Mouse (Mus musculus): ENCODE measurements around the gene Shq1. TPM values are rescaled to one million over a fixed set of nuclear protein-coding genes. Genes with fewer than 3 reads are reported as not detected.

Gene Shq1
- 16.0 and 16.6 TPM in 2 replicates for polyA plus RNA-seq (2014; fragmentation: Nextera tagmentation; extraction: Ambion mirVana)

- peak within 1 kb of the TSS; percentile 88 for H3K4me3 ChIP-seq (ENCODE audit: low read depth, low read length)
- peak within 1 kb of the TSS; percentile 89 for H3K4me2 ChIP-seq (replicated peaks; ENCODE audit: low read depth, low read length)
- peaks cover 3% of the 10 kb centered on the region; the same call in 1 of the 2 replicates for H3K4me1 ChIP-seq (ENCODE audit: control insufficient read depth, insufficient read depth, low read length)
- WGBS = under 1% methylated on average over 49 of the region's 49 CpGs
- peak; percentile 90 for ATAC-seq (ENCODE audit: insufficient number of reproducible peaks, insufficient read depth, low FRiP score, low read depth)
- no peaks in the 10 kb centered on the region for H3K27me3 ChIP-seq (ENCODE audit: control insufficient read depth, insufficient read depth, low read length)
- peak within 1 kb of the TSS; percentile 72 for H3K9ac ChIP-seq (replicated peaks; ENCODE audit: low read depth, low read length)
- no peaks in the 10 kb centered on the region for H3K9me3 ChIP-seq (ENCODE audit: control insufficient read depth, low read depth, low read length)
- no peaks in the 10 kb centered on the region for H3K36me3 ChIP-seq (ENCODE audit: control insufficient read depth, insufficient read depth, low read length)
- no peak within 1 kb of the TSS for H3K27ac ChIP-seq (ENCODE audit: low read length)
Measured at GRCm38 (mm10) chr6:100670880-100671344, at the start of gene Shq1. Shq1 (minus strand) TSS chr6:100671157.

DNA sequence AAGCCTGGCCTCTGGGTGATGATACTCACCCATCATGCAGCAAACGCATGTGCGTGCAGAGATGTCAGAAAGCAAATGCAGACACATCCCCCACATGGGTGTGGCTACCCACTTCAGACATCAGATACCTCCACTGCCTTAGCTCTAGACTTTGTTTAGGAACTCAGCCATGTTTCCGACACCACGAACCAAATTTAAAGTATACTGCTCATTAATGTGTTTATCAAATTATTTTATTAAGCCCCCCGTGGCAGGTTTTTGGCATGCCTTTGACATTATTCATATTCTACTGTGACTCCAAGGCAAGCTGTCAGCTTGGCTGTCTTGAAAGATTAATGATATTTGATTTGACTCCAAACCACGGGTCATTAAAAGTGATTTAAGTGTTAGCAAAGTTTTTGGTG lies 49.1 kb upstream of the Shq1 start:
- Histone ChIP-seq H3K4me3 (ENCODE audit: low read depth, low read length) (no peak overlapping the region), H3K4me2 (replicated peaks; ENCODE audit: low read depth, low read length) (no peak overlapping the region), H3K9ac (replicated peaks; ENCODE audit: low read depth, low read length) (no peak overlapping the region), H3K36me3 (ENCODE audit: control insufficient read depth, insufficient read depth, low read length) (no peaks in the 10 kb centered on the region), H3K27me3 (ENCODE audit: control insufficient read depth, insufficient read depth, low read length) (no peaks in the 10 kb centered on the region), H3K27ac (ENCODE audit: low read length) (no peak overlapping the region), H3K4me1 (ENCODE audit: control insufficient read depth, insufficient read depth, low read length) (no peaks in the 10 kb centered on the region), H3K9me3 (ENCODE audit: control insufficient read depth, low read depth, low read length) (no peaks in the 10 kb centered on the region)
- no peak for ATAC-seq (ENCODE audit: insufficient number of reproducible peaks, insufficient read depth, low FRiP score, low read depth)
- 43% methylated on average over 6 of the region's 6 CpGs for WGBS

DNA sequence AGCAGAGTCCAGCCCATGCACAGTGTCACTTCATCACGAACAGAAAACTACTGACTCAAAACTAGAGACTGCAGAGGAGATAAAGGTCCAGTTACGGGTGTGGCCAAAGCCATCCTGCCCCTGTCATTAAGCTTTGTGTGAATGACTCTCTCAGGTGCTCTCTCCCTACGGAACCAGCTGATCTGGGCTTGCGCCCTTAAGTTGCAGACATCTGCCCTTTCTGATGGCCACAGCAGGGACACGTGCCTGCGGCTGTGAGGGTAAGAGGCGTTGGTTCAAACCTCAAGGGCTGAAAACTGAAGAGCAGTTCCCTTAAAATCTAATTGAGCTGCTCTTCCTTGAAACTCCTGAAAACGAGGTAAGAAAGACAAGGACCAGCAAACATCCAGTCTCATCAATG lies 45.9 kb upstream of the Shq1 start:
- Histone ChIP-seq H3K4me3 (ENCODE audit: low read depth, low read length) (no peak overlapping the region), H3K9me3 (ENCODE audit: control insufficient read depth, low read depth, low read length) (no peaks in the 10 kb centered on the region), H3K36me3 (ENCODE audit: control insufficient read depth, insufficient read depth, low read length) (no peaks in the 10 kb centered on the region), H3K4me1 (ENCODE audit: control insufficient read depth, insufficient read depth, low read length) (no peaks in the 10 kb centered on the region), H3K9ac (replicated peaks; ENCODE audit: low read depth, low read length) (no peak overlapping the region), H3K27ac (ENCODE audit: low read length) (no peak overlapping the region), H3K4me2 (replicated peaks; ENCODE audit: low read depth, low read length) (no peak overlapping the region), H3K27me3 (ENCODE audit: control insufficient read depth, insufficient read depth, low read length) (no peaks in the 10 kb centered on the region)
- WGBS = 74% methylated on average over 8 of the region's 8 CpGs
- no peak for ATAC-seq (ENCODE audit: insufficient number of reproducible peaks, insufficient read depth, low FRiP score, low read depth)

GRCm38 (mm10) chr6:100716152-100716551 lies 45.2 kb upstream of the Shq1 start:
- ATAC-seq (ENCODE audit: insufficient number of reproducible peaks, insufficient read depth, low FRiP score, low read depth) = no peak
- Histone ChIP-seq H3K27ac (ENCODE audit: low read length) (no peak overlapping the region), H3K9ac (replicated peaks; ENCODE audit: low read depth, low read length) (no peak overlapping the region), H3K27me3 (ENCODE audit: control insufficient read depth, insufficient read depth, low read length) (no peaks in the 10 kb centered on the region), H3K4me3 (ENCODE audit: low read depth, low read length) (no peak overlapping the region), H3K9me3 (ENCODE audit: control insufficient read depth, low read depth, low read length) (no peaks in the 10 kb centered on the region), H3K4me1 (ENCODE audit: control insufficient read depth, insufficient read depth, low read length) (no peaks in the 10 kb centered on the region), H3K4me2 (replicated peaks; ENCODE audit: low read depth, low read length) (no peak overlapping the region), H3K36me3 (ENCODE audit: control insufficient read depth, insufficient read depth, low read length) (no peaks in the 10 kb centered on the region)
- WGBS = 53% methylated on average over 7 of the region's 7 CpGs

- ATAC-seq (ENCODE audit: insufficient number of reproducible peaks, insufficient read depth, low FRiP score, low read depth) = no peak
- Histone ChIP-seq H3K4me3 (ENCODE audit: low read depth, low read length) (no peak overlapping the region), H3K4me2 (replicated peaks; ENCODE audit: low read depth, low read length) (no peak overlapping the region), H3K27ac (ENCODE audit: low read length) (no peak overlapping the region), H3K4me1 (ENCODE audit: control insufficient read depth, insufficient read depth, low read length) (no peaks in the 10 kb centered on the region), H3K9me3 (ENCODE audit: control insufficient read depth, low read depth, low read length) (no peaks in the 10 kb centered on the region), H3K27me3 (ENCODE audit: control insufficient read depth, insufficient read depth, low read length) (no peaks in the 10 kb centered on the region), H3K36me3 (ENCODE audit: control insufficient read depth, insufficient read depth, low read length) (no peaks in the 10 kb centered on the region), H3K9ac (replicated peaks; ENCODE audit: low read depth, low read length) (no peak overlapping the region)
- WGBS = 69% methylated on average over 8 of the region's 8 CpGs
Measured at GRCm38 (mm10) chr6:100715296-100715828, 44.4 kb upstream of the Shq1 start.

- no peaks in the 10 kb centered on the region for H3K4me1 ChIP-seq (ENCODE audit: control insufficient read depth, insufficient read depth, low read length)
- H3K9me3 ChIP-seq (ENCODE audit: control insufficient read depth, low read depth, low read length) = no peaks in the 10 kb centered on the region
- 62% methylated on average over 5 of the region's 5 CpGs for WGBS
- H3K9ac ChIP-seq (replicated peaks; ENCODE audit: low read depth, low read length) = no peak overlapping the region
- H3K4me2 ChIP-seq (replicated peaks; ENCODE audit: low read depth, low read length) = no peak overlapping the region
- no peak overlapping the region for H3K4me3 ChIP-seq (ENCODE audit: low read depth, low read length)
- H3K36me3 ChIP-seq (ENCODE audit: control insufficient read depth, insufficient read depth, low read length) = no peaks in the 10 kb centered on the region
- H3K27ac ChIP-seq (ENCODE audit: low read length) = no peak overlapping the region
- H3K27me3 ChIP-seq (ENCODE audit: control insufficient read depth, insufficient read depth, low read length) = no peaks in the 10 kb centered on the region
- no peak for ATAC-seq (ENCODE audit: insufficient number of reproducible peaks, insufficient read depth, low FRiP score, low read depth)
Measured at GRCm38 (mm10) chr6:100710866-100711265, 39.9 kb upstream of the Shq1 start.

- 40% methylated on average over 4 of the region's 4 CpGs for WGBS
- Histone ChIP-seq H3K9ac (replicated peaks; ENCODE audit: low read depth, low read length) (no peak overlapping the region), H3K27me3 (ENCODE audit: control insufficient read depth, insufficient read depth, low read length) (no peaks in the 10 kb centered on the region), H3K36me3 (ENCODE audit: control insufficient read depth, insufficient read depth, low read length) (no peaks in the 10 kb centered on the region), H3K4me1 (ENCODE audit: control insufficient read depth, insufficient read depth, low read length) (no peaks in the 10 kb centered on the region; the same call in 1 of the 2 replicates), H3K9me3 (ENCODE audit: control insufficient read depth, low read depth, low read length) (no peaks in the 10 kb centered on the region), H3K27ac (ENCODE audit: low read length) (no peak overlapping the region), H3K4me2 (replicated peaks; ENCODE audit: low read depth, low read length) (no peak overlapping the region), H3K4me3 (ENCODE audit: low read depth, low read length) (no peak overlapping the region)
- no peak for ATAC-seq (ENCODE audit: insufficient number of reproducible peaks, insufficient read depth, low FRiP score, low read depth)
Measured at GRCm38 (mm10) chr6:100710170-100710569, 39.2 kb upstream of the Shq1 start.

DNA sequence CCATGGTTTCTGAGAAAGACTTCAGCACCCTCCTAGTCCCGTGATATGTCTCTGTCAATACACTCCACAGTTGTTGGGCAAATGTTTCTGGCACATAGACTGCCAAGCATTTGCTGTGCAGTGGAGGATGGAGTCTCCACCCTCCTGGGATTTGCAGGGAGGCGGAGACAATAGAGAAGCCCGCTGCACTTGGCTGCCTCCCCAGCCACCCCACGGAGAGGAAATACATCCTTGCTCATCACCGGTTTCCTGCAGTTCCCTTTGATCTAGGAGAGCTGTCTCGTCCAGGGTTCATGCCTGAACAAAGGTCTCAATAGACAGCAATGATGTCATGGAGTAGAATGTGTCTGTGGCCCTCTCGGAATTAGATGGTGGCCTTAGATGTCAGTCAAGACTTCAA lies 38.5 kb upstream of the Shq1 start:
- ATAC-seq (ENCODE audit: insufficient number of reproducible peaks, insufficient read depth, low FRiP score, low read depth) = no peak
- Histone ChIP-seq H3K27ac (ENCODE audit: low read length) (no peak overlapping the region), H3K27me3 (ENCODE audit: control insufficient read depth, insufficient read depth, low read length) (no peaks in the 10 kb centered on the region), H3K36me3 (ENCODE audit: control insufficient read depth, insufficient read depth, low read length) (no peaks in the 10 kb centered on the region), H3K9ac (replicated peaks; ENCODE audit: low read depth, low read length) (no peak overlapping the region), H3K9me3 (ENCODE audit: control insufficient read depth, low read depth, low read length) (no peaks in the 10 kb centered on the region), H3K4me2 (replicated peaks; ENCODE audit: low read depth, low read length) (no peak overlapping the region), H3K4me1 (ENCODE audit: control insufficient read depth, insufficient read depth, low read length) (no peaks in the 10 kb centered on the region; the same call in 1 of the 2 replicates), H3K4me3 (ENCODE audit: low read depth, low read length) (no peak overlapping the region)
- 33% methylated on average over 7 of the region's 7 CpGs for WGBS

- no peak overlapping the region for H3K4me2 ChIP-seq (replicated peaks; ENCODE audit: low read depth, low read length)
- no peaks in the 10 kb centered on the region for H3K9me3 ChIP-seq (ENCODE audit: control insufficient read depth, low read depth, low read length)
Measured at GRCm38 (mm10) chr6:100708996-100709395, 38.0 kb upstream of the Shq1 start.

More at GRCm38 (mm10) chr6:100708996-100709395, 38.0 kb upstream of the Shq1 start:
- Histone ChIP-seq H3K4me3 (ENCODE audit: low read depth, low read length) (no peak overlapping the region), H3K27me3 (ENCODE audit: control insufficient read depth, insufficient read depth, low read length) (no peaks in the 10 kb centered on the region), H3K9ac (replicated peaks; ENCODE audit: low read depth, low read length) (no peak overlapping the region), H3K4me1 (ENCODE audit: control insufficient read depth, insufficient read depth, low read length) (no peaks in the 10 kb centered on the region; the same call in 1 of the 2 replicates), H3K36me3 (ENCODE audit: control insufficient read depth, insufficient read depth, low read length) (no peaks in the 10 kb centered on the region), H3K27ac (ENCODE audit: low read length) (no peak overlapping the region)
- WGBS = 82% methylated on average over 9 of the region's 9 CpGs
- ATAC-seq (ENCODE audit: insufficient number of reproducible peaks, insufficient read depth, low FRiP score, low read depth) = no peak
